Mouse (Mus musculus) kidney, adult 11 months (tissue): ENCODE results near the gene Mtfmt.

Experiments
- DNase-seq: peaks from one replicate; pipeline ENCODE4 v3.0.0; 2022

Mtfmt gene

DNA sequence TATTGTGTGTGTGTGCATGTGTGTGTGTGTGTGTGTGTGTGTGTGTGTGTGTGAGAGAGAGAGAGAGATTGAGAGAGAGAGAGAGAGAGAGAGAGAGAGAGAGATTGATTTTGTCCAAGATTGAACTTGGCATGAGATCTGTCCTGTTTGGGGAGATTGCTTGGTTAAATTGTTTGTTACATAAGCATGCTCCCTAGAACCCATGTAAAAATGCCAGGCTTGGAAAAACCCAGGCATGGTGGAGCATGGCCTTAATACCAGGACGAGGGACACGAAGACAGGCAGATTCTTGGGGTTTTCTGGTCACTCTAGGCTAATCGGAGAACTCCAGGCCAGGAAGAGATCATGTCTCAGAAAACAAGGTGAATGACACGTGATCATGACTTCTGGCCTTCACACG is 7.6 kb upstream of the Mtfmt start:
- DNase-seq: no peak

DNA sequence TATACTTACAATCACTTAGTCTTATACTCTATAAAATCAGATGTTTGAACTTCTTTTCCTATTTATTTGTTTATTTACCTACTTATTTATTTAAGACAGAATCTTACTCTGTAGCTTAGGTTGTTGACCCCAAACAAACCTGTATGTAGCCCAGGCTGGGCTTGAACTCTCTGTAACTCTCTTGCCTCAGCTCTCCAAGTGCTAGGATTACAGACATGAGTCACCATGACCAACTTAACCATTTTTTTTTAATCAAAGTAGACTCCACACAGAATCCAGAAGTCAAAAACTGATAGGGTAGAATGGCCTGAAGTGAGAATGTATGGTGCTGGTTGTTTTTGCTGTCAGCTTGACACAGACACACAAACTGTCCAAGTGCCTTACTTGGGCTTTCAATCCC is 5.2 kb upstream of the Mtfmt start:
- no peak for DNase-seq

DNA sequence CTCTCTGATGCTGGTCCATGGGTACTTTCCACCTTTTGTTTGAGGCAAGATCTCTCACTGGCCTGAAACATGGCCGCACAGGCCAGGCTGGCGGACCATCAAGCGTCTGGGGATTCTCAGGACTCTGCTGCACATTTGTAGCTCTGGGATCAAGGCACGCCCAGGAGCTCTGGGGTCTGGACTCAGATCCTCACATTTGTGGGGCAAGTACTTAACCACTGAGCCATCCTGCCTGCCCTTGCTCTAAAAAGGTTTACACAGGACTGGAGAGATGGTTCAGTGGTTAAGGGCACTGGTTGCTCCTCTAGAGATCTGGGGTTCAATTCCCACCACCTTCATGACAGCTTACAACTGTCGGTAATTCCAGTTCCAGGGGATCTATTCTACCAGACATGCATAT is 4.7 kb upstream of the Mtfmt start:
- DNase-seq: no peak

DNA sequence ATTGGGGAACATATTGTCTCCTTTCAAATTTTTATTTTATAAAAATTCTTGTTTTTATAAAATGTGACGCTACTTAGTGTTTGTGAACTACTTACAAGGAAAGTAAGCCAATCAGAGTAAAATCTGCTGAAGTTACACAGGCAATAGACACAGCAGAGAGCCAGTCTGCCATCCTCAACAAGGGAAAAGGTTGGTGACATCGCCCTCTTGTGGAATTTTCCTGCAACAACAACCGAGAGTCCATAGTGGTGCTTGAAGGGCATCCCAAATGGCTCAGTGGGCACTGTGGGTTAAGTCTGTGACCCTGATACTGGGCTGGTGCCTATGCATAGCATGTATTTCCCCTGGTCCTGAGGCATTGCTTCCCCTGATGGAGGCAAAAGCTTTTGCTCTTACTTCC is 3.3 kb upstream of the Mtfmt start:
- DNase-seq: peak; percentile 78

DNA sequence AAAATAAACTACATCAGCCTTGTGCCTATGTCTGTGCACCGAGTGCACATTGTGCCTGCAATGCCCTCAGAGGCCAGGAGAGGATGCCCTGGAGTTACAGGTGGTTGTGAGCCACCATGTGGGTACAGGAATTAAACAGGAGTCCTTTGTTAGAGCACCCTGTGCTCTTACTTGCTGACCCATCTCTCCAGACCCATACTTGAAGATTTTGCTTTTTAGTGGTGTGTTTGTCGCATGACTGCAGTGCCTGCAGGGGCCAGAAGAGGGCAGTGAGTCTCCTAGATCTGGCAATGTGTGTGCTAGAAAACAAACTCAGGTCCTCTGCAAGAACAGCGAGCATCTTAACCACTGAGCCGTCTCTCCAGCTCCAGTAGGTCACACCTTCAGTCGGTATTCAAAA is 1.4 kb upstream of the Mtfmt start:
- DNase-seq: peak; percentile 40

DNA sequence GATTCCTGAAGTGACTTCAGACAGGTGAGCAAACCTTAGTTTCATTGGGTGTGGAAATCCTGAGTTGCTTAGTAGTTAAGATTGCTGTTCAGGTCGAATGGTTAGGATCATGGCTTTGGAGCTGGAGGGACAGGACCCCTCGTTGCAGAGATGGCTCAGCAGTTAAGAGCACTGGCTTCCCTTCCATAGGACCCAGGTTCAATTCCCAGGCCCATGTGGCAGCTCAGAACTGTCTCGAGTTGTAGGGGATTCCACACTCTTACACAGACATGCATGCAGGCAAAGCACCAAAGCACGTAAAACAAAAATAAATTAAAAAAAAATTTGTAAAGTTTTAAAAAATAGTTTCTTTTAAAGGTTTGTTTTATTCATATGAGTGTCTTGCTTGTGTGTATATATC is 371 bp upstream of the Mtfmt start:
- DNase-seq: no peak

DNA sequence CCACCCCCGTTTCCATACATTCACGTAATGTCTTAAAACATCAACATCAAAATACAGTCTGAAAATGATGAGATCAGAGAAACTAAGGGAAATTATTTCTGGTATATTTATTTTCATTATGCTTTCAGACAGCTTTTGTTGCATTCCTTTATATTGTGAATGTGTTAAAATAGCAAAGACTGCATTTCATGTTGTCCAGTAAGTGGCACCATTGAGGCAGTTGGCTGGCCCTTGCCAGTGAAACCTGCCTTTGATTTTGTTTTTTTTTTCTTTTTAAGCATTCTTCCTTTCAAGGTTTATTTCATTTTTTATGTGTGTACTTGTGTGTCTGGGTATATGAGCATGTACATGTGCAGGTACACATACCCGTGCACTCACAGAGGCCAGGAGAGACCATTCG is 9.1 kb downstream of the Mtfmt start:
- no peak for DNase-seq

DNA sequence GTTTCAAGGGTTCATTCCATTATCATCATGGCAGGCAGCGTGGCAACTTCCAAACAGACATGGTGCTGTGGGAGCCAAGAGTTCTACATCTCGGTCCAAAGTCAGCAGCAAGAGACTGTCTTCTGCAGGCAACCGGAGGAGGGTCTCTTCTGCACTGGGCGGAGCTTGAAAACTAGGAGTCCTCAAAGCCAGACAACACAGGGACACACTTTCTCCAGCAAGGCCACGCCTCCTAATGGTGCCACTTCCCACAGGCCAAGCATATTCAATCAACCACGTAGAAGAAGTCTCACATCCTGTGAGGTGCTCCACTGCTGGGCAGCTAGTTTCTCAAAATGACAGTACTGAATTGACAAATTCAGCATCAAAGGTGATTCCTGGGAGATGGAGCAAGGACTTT is 12.4 kb downstream of the Mtfmt start:
- DNase-seq: no peak

DNA sequence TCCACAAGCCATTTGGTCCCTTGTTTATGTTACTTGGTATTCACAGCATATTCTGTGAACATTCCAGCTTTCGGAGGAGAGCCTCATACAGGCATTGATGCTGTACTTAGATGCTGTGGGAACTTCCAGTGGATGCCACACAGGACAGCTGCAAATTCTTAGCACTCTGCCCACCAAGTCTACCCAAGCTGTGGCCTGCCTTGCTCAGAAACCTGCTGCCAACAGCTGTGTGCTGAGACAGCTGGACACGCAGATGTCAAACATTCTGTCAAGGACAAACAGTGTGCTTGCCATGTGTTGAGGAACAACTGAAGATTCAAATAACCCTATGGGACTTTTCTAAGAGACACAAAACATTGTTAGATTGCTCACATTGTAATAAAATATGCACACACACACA is 23.4 kb downstream of the Mtfmt start:
- no peak for DNase-seq

DNA sequence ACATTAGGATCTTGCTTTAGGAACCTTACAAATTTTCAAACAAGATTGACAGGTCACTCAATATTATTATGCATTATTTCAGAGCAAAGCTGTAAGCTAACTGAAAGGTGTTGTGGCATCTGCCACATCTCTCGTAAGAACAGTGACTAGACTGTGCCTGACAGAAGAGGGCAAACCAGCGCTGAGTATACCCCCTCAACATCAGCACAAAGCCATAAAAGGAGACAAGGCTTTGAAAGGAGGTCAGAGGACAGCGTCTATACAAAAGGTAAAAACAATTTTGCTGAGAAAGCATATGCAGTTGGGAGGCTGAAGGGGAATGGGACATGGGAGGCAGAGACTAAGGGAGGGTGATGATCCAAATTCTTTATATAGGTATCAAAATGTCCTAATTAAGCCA is 24.6 kb downstream of the Mtfmt start:
- DNase-seq: no peak

DNA sequence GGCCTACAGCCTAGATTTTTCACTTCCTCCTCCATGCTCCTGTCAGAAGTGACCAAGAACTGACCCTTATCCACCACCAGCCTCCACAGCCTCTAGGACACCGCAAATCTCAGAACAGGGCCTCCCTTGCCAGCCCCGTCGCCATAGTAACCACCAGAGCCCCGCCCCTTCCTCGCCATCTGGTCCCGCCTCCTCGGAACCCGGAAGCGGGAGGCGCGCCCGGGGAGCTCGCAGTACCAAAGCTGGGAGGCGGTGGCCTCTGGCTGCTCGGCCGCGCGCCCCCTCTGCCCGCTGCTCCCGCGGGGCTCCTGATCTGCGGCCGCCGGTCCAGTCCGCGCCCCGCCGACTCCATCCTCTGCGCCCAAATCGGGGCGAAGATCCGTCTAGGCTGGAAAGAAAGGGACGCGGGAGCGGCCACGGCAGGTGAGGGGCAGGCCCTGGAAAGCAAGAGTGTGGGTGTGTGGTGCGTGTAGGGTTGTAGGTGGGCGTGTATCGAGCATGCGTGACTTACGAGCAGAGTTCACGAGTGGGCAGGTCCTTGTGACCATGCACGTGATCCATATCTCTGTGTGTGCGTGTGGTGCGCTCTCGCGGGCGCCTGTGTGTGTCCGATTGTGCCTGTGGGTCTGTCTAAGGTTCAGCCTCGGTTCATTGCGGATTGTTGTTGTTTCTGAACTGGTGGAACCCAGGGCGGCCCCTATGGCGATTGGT is 25.3 kb downstream of the Mtfmt start, which contains the start of gene Spg21:
Spg21 (plus strand) TSS at position 216 of the 711 bp plus-strand sequence.
- peak; percentile 94 for DNase-seq

DNA sequence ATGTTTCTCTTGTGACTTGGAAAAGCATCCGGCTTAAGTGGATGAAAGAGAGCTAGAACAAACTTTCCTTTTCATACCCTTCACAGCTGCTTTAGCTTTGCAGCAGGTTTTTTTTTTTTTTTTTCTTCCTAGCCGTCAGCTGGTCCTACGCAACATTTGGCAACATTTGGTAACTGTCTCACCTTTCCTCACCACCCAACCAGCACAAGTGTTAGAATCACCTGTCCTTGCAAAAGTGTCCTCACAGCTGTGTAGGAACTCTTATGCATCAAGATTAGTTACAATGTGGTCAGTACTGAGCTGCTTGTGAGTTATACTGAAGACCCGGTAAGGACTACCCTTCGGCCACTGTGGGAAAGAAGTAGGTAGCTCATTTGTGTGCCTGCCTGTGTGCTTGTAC is 27.0 kb downstream of the Mtfmt start:
- DNase-seq: no peak

DNA sequence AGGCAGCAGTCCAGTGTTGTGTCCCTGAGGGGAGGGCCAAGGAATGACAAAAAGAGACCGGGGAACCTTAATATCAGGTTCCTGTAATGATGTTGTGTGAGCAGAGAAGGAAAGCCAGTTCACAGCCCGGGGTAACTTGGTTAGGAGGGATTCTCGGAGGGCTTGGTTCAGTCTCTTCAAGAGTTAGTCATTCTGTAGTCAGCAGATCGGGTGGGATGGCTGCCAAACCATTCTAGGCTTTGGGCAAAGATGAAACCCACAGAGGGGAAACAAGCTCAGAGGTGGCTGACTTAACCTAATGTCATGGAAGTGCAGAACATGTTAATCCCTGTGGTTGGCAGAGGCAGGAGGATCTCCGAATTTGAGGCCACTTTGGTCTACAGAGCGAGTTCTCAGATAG is 28.6 kb downstream of the Mtfmt start:
- peak; percentile 50 for DNase-seq

DNA sequence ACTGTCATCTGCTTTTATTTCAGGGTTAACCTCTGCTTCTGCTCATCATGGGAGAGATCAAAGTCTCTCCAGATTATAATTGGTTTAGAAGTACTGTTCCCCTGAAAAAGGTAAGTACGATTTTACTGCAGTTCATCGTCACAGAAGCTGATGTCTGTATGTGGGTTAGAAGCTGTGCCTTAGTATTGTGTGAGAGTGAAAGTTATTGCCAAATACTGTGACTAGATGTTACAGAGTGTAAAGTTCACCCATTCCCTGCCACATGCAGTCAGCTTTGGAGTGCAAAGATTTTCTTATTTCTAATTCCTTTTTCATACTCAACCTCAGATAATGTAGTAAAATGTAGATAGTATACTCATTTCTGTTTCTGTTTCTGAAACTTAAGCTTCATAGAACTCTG is 29.7 kb downstream of the Mtfmt start:
- DNase-seq: no peak

DNA sequence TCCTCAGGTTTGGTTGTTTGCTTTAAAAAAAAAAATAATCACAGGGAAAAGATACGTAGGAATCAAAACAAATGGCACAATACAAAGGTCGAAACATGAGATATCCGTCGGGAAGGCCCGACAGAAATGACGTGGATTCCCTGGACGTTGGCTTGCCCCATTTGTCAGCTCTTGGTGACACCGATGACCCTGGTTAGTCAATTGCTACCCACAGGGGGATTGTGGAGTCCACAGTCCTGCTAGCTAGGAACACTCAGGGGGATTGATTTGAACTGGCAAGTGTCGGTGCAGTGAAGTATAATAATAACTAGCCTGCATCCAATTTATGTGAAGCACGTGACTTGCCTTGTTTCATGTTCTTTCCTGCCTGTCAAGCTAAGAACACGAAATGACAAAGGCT is 32.1 kb downstream of the Mtfmt start:
- DNase-seq: no peak

DNA sequence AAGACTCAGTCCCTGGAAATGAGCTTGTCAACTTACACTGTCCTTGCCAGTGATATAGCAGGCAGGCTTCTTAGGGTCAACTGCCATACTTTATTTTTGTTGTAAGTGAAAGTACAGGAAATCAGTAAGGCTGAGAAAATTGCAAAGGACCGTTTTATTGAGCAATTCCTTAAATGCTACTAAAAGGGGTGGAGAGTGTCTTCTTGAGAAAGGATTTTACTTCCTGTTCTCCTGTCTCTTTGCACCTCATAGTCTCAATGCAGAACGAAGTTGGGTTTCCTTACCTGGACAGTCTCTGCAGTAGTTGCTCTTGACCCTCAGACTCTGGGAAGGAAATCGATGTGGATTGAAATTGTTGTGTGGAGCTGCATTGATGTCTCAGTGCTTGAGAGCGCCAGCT is 37.2 kb downstream of the Mtfmt start:
- no peak for DNase-seq

DNA sequence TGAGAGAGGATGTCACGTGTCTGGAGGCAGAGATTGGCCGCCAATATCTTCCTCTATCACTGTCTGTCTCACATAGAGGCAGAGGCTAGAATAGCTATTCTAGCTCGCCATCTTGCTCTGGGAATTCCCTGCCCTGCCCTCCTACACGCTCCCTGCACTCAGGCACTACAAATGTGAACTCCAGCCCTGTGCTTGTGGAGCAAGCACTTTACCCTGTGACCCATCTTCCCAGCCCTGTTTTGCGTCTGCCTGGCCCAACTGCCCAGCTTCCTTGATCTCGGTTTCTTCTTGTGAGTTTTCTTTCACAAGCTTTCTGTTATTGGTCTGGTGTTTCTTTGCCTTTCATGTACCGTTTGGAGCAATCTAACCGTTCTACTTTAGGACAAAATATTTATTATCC is 43.6 kb downstream of the Mtfmt start:
- DNase-seq: no peak

DNA sequence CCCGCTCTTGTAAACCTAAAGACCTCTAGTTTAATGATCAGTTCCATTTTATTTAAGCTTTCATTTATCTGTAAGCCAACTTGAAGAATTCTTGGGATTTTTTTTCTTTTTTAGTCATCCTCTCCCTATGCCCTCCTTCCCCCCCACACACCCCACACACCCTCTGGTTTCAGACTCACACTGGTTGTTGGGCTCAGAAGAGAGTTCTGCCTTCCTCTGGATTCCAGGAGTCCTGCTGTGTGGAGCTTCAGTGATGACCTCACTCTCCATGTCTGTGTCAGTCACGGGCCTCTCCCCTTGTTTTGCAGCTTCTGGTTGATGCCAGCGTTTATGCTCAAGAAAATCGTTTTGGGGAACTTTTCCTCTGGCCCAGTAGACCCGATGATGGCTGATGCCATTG is 44.5 kb downstream of the Mtfmt start:
- DNase-seq: no peak

DNA sequence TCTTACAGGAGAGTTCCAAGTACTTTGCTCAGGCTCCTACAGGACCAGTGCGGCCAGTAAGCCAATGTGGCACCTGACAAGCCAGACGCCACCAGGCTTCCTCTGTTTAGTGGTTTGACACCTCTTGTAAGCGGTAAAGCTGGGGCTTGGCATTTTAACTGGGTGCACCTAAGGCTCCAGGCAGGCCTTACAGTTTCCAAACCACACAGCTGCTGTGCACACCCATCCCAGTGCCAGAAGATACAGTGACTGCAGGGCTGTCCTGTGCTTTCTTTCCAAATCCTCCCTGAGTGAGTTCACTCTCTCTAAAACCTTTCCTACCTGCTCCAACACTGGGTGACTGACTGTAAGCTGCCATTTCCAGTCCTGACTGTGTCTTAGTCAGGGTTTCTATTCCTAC is 55.9 kb downstream of the Mtfmt start:
- DNase-seq: no peak

DNA sequence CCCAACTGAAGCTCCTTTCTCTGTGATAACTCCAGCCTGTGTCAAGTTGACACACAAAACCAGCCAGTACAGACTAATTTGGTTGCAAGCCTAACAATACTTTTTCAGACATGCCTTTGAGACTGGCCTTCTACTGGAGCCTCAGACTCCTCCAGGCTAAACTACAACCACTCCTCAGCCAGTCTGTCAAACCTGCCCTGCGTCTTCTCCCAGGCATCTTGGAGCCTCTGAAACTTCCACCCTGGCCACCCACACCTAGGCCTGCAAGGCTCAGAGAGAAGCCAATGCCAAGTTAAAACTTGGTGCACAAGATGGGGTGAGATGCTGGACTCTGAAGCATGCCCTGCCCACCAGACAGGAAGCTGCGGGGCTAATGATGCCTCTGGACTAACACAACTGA is 56.8 kb downstream of the Mtfmt start:
- DNase-seq: no peak

DNA sequence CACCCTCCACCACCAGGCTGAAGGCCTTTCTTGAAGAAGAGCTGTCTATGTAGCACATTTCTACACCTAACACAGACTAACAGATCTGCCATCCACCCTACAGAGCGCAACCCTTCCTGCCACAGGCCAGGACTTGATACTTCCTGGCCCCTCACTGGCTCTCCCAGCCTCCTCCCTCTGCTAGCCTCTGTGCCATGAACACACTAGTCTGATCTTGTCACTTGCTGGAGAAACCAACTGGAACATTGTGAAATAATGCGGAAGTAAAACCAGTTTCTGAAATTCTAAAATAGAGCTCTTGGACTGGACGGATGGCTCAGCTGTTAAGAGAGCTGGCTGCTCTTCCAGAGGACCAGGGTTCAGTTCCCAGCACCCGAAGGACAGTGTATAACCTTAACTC is 57.3 kb downstream of the Mtfmt start:
- no peak for DNase-seq

DNA sequence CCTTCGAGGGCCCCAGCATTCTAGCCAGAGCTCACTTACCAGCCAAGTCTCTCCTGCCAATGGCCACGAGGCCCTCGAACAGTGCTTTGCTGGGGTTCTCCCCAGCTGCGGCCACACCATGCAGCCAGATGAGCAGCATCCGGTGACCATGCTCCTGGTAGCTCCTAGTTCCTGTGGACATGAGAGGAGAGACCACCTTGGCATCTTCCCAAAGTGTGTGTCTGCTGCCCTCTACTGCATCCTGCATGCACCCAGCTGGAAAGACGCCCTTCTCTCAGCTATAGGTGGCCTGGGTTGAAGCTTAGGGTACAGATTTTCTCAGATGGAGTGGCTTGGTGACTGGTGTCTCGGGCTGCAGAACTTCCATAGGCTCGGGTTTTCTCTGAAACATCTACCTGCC is 66.6 kb downstream of the Mtfmt start:
- DNase-seq: no peak
